In genomic region chr16:10656461-10656860, GRCm38 (mm10) we compare ENCODE assay signal across 11 mouse cellular contexts.
DNase-seq lines count a peak whose midpoint lies in the region; ATAC-seq lines count a peak whose summit lies in the region.
"Had no signal": no experiment of that assay in that cellular context is flagged by ENCODE, and none has a peak within 500 bp of the region (broad histone marks: within the 10 kb centered on the region; RNA-seq: fewer than 3 reads in every experiment).

No protein-coding gene starts in this region.

- no peak overlapping the region for H3K4me3 ChIP-seq in hindbrain, embryonic 10.5 days
- no peak overlapping the region for H3K4me3 ChIP-seq in hindbrain, embryonic 16.5 days (ENCODE audit: low read length)
- H3K4me3 ChIP-seq in midbrain, embryonic 15.5 days: no peak overlapping the region
- H3K4me3 ChIP-seq in midbrain, embryonic 10.5 days: no peak overlapping the region
- no peak overlapping the region for H3K4me3 ChIP-seq in stomach, embryonic 15.5 days (replicated peaks)

- H3K4me2 ChIP-seq in hindbrain, embryonic 16.5 days (ENCODE audit: low read length): no peak overlapping the region
- H3K4me2 ChIP-seq in midbrain, embryonic 15.5 days: no peak overlapping the region
- no peak overlapping the region for H3K4me2 ChIP-seq in stomach, embryonic 15.5 days
- H3K4me2 ChIP-seq: liver, embryonic 11.5 days had no signal

- 61% methylated on average over 2 of the region's 2 CpGs for WGBS in hindbrain, embryonic 10.5 days
- 44% methylated on average over 2 of the region's 2 CpGs for WGBS in hindbrain, embryonic 16.5 days
- 46% methylated on average over 2 of the region's 2 CpGs for WGBS in midbrain, embryonic 15.5 days
- WGBS in midbrain, embryonic 10.5 days: 64% methylated on average over 2 of the region's 2 CpGs
- WGBS in stomach, embryonic 15.5 days: 36% methylated on average over 2 of the region's 2 CpGs

- peaks cover 25% of the 10 kb centered on the region for H3K4me1 ChIP-seq in hindbrain, embryonic 10.5 days (replicated peaks)
- peaks cover 3% of the 10 kb centered on the region; the same call in 1 of the 2 replicates for H3K4me1 ChIP-seq in hindbrain, embryonic 16.5 days (ENCODE audit: control insufficient read depth, insufficient read depth, low read depth, low read length)
- no peaks in the 10 kb centered on the region; the same call in 1 of the 2 replicates for H3K4me1 ChIP-seq in midbrain, embryonic 15.5 days
- peaks cover 45% of the 10 kb centered on the region for H3K4me1 ChIP-seq in midbrain, embryonic 10.5 days
- peaks cover 18% of the 10 kb centered on the region for H3K4me1 ChIP-seq in stomach, embryonic 15.5 days

- no peak overlapping the region for H3K9ac ChIP-seq in hindbrain, embryonic 16.5 days (ENCODE audit: low read depth, low read length)
- no peak overlapping the region for H3K9ac ChIP-seq in midbrain, embryonic 15.5 days
- H3K9ac ChIP-seq in stomach, embryonic 15.5 days: no peak overlapping the region

- no peaks in the 10 kb centered on the region for H3K36me3 ChIP-seq in hindbrain, embryonic 10.5 days
- H3K36me3 ChIP-seq in hindbrain, embryonic 16.5 days (ENCODE audit: control insufficient read depth, insufficient read depth, low read length): no peaks in the 10 kb centered on the region
- H3K36me3 ChIP-seq in midbrain, embryonic 15.5 days (replicated peaks): no peaks in the 10 kb centered on the region
- no peaks in the 10 kb centered on the region for H3K36me3 ChIP-seq in midbrain, embryonic 10.5 days
- H3K36me3 ChIP-seq in stomach, embryonic 15.5 days: no peaks in the 10 kb centered on the region

- ATAC-seq in hindbrain, embryonic 16.5 days: no peak
- ATAC-seq in midbrain, embryonic 15.5 days (replicated peaks): no peak
- ATAC-seq in inflammation-experienced regulatory T-cells, adult 6 months: peak; percentile 44
- ATAC-seq in stomach, embryonic 15.5 days (ENCODE audit: insufficient read depth, low FRiP score, low read depth): no peak

- DNase-seq in hindbrain, embryonic 10.5 days (ENCODE audit: low spot score): no peak
- no peak for DNase-seq in midbrain, embryonic 10.5 days (ENCODE audit: low spot score)
- no peak for DNase-seq in retina, postnatal 1 day
- DNase-seq in cerebellum, postnatal 14 days: no peak
- DNase-seq: adrenal gland, postnatal 14 days; right cerebral cortex, postnatal 25 days had no signal

- peak overlapping the region; percentile 53; the same call in 1 of the 2 replicates for H3K27ac ChIP-seq in hindbrain, embryonic 10.5 days
- no peak overlapping the region for H3K27ac ChIP-seq in hindbrain, embryonic 16.5 days (ENCODE audit: low read depth, low read length)
- H3K27ac ChIP-seq in midbrain, embryonic 15.5 days: 0 out of 2 replicates have a peak overlapping the region, but pooled peaks have one; percentile 3
- no peak overlapping the region for H3K27ac ChIP-seq in midbrain, embryonic 10.5 days (replicated peaks)
- 0 out of 2 replicates have a peak overlapping the region, but pooled peaks have one; percentile 13 for H3K27ac ChIP-seq in stomach, embryonic 15.5 days

- no peaks in the 10 kb centered on the region for H3K27me3 ChIP-seq in hindbrain, embryonic 10.5 days (ENCODE audit: insufficient read depth, poor library complexity, severe bottlenecking)
- no peaks in the 10 kb centered on the region for H3K27me3 ChIP-seq in hindbrain, embryonic 16.5 days (replicated peaks; ENCODE audit: control insufficient read depth, insufficient read depth, low read length)
- no peaks in the 10 kb centered on the region for H3K27me3 ChIP-seq in midbrain, embryonic 15.5 days (replicated peaks)
- H3K27me3 ChIP-seq in midbrain, embryonic 10.5 days (ENCODE audit: low read depth, poor library complexity, severe bottlenecking): no peaks in the 10 kb centered on the region
- H3K27me3 ChIP-seq in stomach, embryonic 15.5 days (replicated peaks): no peaks in the 10 kb centered on the region

- no peaks in the 10 kb centered on the region for H3K9me3 ChIP-seq in hindbrain, embryonic 10.5 days
- no peaks in the 10 kb centered on the region for H3K9me3 ChIP-seq in hindbrain, embryonic 16.5 days (ENCODE audit: control insufficient read depth, low read length)
- no peaks in the 10 kb centered on the region for H3K9me3 ChIP-seq in midbrain, embryonic 15.5 days
- H3K9me3 ChIP-seq in midbrain, embryonic 10.5 days (replicated peaks): no peaks in the 10 kb centered on the region
- no peaks in the 10 kb centered on the region for H3K9me3 ChIP-seq in stomach, embryonic 15.5 days

Comparison
In these comparisons a context has a peak if more than half of its experiments do, and no peak if none do; other contexts are left out.
1. H3K27ac ChIP-seq: peak in hindbrain, embryonic 10.5 days (single experiment), midbrain, embryonic 15.5 days (single experiment) and stomach, embryonic 15.5 days (single experiment); none in hindbrain, embryonic 16.5 days (single experiment) and midbrain, embryonic 10.5 days (single experiment).